Mouse (Mus musculus): ENCODE results near the gene Cckbr.

GRCm38 (mm10) chr7:105433859-105434258 is 8.3 kb downstream of the Cckbr start:
- no peak for TF ChIP-seq CTCF (IDR thresholded peaks at IDR 0.05)
- TF ChIP-seq EP300 (IDR thresholded peaks at IDR 0.05) = no peak

Measured in lung, postnatal 0 days (tissue).